Mouse (Mus musculus) kidney, postnatal 4 days (tissue): ENCODE data around the gene Nek4.

ENCODE experiments used
- DNase-seq, 2 experiments: peaks; one replicate each; pipeline ENCODE4 v3.0.0; 2021; ENCODE audit warnings: mixed read lengths in 2 of 2

Nek4 gene

DNA sequence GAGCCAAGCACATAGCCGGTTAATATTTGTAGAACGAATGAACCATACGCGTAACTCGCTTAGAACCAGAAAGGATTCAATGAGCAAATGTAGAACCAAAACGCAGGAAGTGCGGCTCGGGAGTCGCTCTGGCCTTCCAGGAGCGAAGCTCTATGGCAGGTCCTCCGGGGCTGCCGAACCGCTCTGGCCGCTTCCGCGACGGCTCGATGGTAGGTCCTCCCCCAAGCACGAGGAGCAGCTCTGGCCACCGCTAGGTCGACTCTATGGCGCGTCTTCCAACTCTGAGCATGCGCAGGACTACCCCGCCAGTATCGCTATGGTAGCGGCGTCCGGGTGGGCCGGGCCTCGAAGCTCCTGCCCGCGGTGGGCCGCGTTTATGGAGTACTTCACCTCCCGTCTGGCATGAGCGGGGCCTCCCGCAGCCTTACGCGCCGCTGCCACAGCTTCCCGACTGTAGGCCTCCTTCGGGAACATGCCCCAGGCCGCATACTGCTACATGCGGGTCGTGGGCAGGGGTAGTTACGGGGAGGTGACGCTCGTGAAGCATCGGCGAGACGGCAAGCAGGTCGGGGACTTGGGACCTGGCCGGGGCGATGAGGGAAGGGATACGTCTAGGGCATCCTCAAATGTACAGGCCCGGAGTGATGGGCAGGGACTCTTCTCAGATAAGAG lies at the start of gene Nek4:
TSS of gene Nek4 (plus strand) at position 224 of the 672 bp plus-strand sequence.
- DNase-seq: peak; percentile 96 to 97

- no peak for DNase-seq
Observed at GRCm38 (mm10) chr14:30902628-30903027, 48.5 kb upstream of the Nek4 start.

DNA sequence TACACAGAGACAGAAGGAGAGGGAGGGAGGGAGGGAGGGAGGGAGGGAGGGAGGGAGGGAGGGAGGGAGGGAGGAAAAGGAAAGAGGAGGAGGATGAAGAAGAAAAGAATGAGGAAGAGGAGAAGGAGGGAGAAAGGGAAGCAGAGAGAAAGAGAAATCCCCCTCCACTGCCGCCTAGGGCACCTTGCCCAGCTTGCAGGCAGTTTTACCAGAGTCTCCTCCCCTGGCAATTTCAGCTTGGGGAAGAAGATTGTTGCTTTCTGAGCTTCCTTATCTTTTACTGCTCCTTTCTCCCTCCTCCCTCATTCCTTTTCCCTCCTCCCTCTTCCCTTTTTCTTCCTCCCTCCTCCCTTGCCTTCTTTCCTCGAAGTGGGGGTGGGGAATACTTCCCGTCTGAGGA lies 48.1 kb upstream of the Nek4 start:
- no peak for DNase-seq

GRCm38 (mm10) chr14:30904307-30904706 lies 46.9 kb upstream of the Nek4 start:
- no peak for DNase-seq

GRCm38 (mm10) chr14:30906001-30906400 lies 45.2 kb upstream of the Nek4 start:
- no peak for DNase-seq

- DNase-seq: no peak
Observed at GRCm38 (mm10) chr14:30907814-30908265, 43.3 kb upstream of the Nek4 start.

- DNase-seq: no peak
Observed at GRCm38 (mm10) chr14:30911141-30911540, 40.0 kb upstream of the Nek4 start.

DNA sequence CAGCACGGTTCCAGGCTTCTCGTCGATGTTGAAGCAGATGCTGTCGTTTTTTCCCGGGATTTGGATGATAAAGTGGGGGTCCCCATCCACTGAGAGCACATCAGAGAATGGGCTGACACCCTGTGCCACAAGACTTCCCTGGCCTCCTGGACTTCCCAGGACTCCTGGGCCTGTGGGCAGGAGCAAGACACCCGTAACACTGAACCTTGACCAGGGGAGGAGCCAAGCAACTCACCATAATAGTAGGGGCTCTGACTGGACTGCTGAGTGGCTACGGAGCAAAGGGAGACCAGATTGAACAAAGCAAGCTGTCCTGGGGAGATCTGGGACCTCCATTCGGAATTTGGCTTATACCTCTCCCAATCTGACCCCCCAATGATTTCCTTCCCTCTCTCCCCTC lies 38.5 kb upstream of the Nek4 start:
- peak in 1 of 2 experiments; percentile 26 for DNase-seq

GRCm38 (mm10) chr14:30913404-30913803 lies 37.8 kb upstream of the Nek4 start:
- peak; percentile 49 to 66 for DNase-seq

DNA sequence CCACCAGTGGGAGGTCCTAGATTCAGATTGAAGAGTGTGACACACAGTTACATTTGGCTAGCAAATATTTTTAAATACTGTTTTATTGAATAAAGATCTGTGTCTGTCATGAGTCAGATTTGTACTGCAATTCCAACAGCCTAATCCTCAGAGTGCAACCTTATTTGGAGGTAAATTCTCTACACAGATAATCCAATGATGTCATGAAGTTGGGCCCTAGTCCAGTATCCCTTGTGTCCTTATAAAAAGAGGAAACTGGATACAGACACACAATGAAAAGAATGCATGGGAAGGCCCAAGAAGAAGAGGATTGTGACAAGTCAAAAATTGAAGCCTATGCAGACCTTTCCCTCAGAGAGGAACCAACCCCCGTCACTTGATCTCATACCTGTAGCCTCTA lies 34.7 kb upstream of the Nek4 start:
- DNase-seq: no peak

- no peak for DNase-seq
Observed at GRCm38 (mm10) chr14:30922053-30922670, 29.0 kb upstream of the Nek4 start.

GRCm38 (mm10) chr14:30923375-30924105 lies 27.6 kb upstream of the Nek4 start, which contains the start of gene Itih3:
TSS of gene Itih3 (minus strand) at chr14:30923760.
- DNase-seq: peak in 1 of 2 experiments; percentile 5

DNA sequence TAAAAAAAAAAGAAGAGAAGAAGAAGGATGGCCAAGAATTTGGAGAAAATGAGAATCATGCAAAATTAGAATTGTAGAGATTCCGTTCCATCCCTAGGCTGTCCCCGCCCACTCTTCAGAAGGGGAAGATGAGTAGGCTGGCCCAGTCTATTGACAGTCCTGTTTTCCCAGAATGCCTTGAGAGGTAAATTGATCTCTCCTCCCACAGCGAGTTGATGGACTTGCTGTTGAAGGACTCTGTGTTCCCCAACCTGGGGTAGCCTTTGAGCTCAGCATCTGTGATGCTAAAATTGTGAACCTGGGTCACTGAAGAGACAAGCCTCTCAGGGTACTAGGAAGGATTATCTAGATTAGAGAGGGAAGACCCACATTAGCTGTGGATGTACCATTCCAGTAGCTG lies 25.7 kb upstream of the Nek4 start:
- no peak for DNase-seq

DNA sequence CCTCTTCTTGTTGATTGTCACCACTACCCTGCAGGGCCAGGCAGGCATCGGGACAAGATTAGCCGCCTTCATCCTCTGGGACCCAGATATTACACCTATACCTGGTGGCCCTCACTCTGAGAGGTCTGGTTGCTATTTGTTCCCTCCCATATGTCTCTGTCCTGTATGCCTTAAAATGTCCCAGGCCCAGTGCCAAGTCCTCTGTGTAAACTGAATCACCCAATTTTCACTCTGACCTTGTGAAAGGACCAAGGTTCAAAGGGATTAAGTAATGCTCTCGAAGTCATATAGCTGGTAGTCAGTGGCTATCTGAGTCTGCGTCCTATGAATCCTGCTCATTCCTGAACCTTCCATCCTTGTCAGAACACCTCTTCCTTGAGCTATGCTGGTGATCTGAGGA lies 20.8 kb upstream of the Nek4 start:
- no peak for DNase-seq

GRCm38 (mm10) chr14:30933351-30933750 lies 17.8 kb upstream of the Nek4 start:
- no peak for DNase-seq

- DNase-seq: no peak
Observed at GRCm38 (mm10) chr14:30942254-30942653, 8.9 kb upstream of the Nek4 start.

DNA sequence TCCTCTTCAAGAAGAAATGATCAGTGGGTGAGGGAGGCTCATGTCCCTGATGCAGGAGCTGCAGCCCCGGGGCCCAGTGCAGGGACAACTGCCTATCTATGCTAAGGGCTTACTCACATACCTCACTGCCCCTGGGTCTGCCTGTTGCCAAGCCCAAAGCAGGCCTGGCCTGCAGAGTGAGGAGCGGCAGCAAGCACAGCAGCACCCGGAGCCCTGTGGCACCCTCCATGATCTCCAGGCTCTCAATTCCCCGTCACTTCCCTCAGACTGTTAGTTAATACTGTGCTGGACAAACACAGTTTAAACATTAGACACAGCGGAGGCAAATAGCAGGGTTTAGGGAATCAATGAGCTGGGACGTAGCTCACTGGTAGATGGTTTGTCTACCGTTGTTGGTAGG lies 8.1 kb upstream of the Nek4 start, which contains the start of gene Itih1:
TSS of gene Itih1 (minus strand) at position 252 of the 400 bp plus-strand sequence.
- peak; percentile 10 to 18 for DNase-seq

DNA sequence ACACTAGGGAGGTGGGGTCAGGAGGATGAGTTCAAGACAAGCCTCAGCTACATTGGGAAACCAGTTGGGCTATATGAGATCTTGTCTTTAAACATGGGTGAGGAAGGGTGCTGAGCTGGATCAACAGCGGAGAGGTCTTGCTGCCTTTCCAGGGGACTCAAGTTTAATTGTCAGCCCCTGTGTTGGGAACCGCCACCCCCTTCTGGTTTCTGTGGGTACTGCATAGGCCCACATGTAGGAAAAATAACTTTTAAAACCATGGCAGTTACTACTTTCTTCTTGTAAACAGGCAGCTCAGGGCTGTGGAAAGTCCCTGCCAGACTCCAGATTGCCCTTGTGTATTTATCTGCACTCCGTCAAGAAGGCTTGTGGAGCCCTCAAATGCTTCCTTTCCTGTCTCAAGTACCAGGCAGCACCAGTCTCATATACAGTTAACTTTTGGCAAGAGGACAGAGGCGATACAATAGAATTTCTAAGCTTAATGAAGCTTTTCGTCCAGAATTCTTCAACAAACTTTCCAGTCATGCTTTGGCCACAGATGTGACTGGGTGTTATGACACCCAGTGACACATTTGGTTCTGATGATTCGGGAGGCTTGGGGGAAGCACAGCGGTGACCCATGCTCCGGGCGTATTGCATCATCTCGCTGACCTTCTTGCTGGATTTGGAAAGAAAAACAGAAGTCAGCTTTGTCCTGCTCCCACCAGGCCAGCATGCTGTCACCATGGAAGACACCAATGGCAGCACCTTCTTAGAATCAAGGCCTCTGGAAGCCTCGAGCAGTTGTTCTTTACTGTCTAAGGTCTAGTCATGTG lies 7.1 kb upstream of the Nek4 start:
- DNase-seq: peak; percentile 83 to 84

GRCm38 (mm10) chr14:30944745-30945144 lies 6.4 kb upstream of the Nek4 start:
- no peak for DNase-seq

DNA sequence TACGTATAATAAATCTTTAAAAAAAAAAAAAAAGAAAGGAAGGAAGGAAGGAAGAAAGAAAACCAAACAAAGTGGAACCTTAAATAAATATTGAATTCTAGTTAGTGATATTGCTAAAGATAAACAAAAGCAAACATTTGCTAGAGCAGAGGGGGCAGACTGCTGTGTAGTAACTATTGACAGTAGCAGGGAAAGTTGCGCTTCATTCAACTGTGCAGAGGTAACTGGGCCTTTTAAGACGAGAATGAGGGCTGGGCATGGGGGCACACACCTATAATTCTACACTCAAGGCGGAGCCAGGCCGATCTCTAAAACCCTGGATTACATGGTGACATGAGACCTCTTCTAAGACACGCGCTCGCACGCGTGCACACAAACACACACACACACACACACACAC lies 1.2 kb upstream of the Nek4 start:
- no peak for DNase-seq

- no peak for DNase-seq
Observed at GRCm38 (mm10) chr14:30958517-30958916, 7.3 kb downstream of the Nek4 start.

- DNase-seq: no peak
Observed at GRCm38 (mm10) chr14:30959031-30959430, 7.9 kb downstream of the Nek4 start.

GRCm38 (mm10) chr14:30960366-30960765 lies 9.2 kb downstream of the Nek4 start:
- no peak for DNase-seq
